Mouse (Mus musculus) bone marrow, adult 2 months (tissue): ENCODE results near the gene Creld1.

Experiments
- CTCF ChIP-seq: fragments of 200-500 bp; IDR thresholded peaks from 2 replicates; pipeline ENCODE4 v1.5.1; 2011; ENCODE audit warnings: low read length, control low read depth; ENCODE audit not compliant: control insufficient read depth, insufficient read depth
- POLR2A ChIP-seq: fragments of 200-500 bp; IDR thresholded peaks from 2 replicates; pipeline ENCODE4 v1.6.1; 2011; ENCODE audit warnings: low read depth, mild to moderate bottlenecking, control low read depth, low read length, borderline replicate concordance; ENCODE audit not compliant: control insufficient read depth

DNA sequence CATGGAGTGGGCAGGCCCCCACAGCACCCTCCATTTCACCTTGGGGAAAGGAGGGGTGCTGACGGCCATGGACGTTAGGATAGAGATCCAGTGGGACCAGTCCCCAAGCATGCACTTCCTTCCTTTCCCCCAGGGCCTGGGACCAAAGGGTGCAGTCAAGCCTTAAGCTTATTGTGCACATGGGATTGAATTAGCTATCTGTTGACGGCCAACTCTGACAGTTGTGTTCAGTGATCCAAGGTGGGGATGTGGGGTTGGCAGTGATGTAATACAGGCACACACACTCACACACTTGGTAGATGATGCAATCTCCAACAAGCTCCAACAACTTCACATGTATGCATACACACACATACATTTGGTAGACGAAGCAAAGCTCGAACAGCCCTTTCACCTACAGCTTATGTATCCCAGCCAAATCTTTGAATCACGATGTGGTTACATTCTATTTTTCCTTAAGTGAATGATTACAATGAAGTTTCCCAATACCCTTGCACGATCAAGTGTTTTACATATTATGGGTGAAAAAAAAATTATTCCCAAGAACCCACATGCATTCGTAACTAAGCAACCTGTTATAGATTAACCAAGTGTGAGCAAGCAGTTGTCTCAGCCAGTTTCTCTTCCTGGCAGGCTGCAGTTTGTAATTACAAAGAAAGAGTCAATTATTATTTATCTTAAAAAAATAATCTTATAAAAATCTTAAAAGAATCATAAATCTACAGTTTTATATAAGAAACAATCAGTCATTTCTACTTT, 38.7 kb upstream of the Creld1 start:
- TF ChIP-seq POLR2A = no peak
- no peak for TF ChIP-seq CTCF
